Mouse (Mus musculus) left cerebral cortex, postnatal 10 days (tissue): ENCODE measurements around the gene Smim5. TPM values are rescaled to one million over a fixed set of nuclear protein-coding genes. Genes with fewer than 3 reads are reported as not detected.
"Not testable (repeated sequence)": the region's sequence is repeated elsewhere in the genome, so short reads cannot be mapped to it uniquely, and the experiment has no call there.

Source experiments
- DNase-seq, 2 experiments: peaks; one replicate each; pipeline ENCODE4 v3.0.0; 2021 to 2022; ENCODE audit warnings: low spot score in 2 of 2, mixed read lengths in 1 of 2; ENCODE audit errors: extremely low spot score in 1 of 2
- intact Hi-C: fragments of 180-260 bp; cut with DNase I; formaldehyde crosslinking; loops from one replicate; pipeline ENCODE4 v1.15.1; 2025
- total RNA-seq, 2 experiments: library from RNA; stranded (reverse); gene quantifications; 2 replicates each; pipeline ENCODE4 v1.2.3; 2021

Smim5 gene
- total RNA-seq, result under 1 TPM in 1 of 2 experiments, not detected in 1; 0.41 TPM

DNA sequence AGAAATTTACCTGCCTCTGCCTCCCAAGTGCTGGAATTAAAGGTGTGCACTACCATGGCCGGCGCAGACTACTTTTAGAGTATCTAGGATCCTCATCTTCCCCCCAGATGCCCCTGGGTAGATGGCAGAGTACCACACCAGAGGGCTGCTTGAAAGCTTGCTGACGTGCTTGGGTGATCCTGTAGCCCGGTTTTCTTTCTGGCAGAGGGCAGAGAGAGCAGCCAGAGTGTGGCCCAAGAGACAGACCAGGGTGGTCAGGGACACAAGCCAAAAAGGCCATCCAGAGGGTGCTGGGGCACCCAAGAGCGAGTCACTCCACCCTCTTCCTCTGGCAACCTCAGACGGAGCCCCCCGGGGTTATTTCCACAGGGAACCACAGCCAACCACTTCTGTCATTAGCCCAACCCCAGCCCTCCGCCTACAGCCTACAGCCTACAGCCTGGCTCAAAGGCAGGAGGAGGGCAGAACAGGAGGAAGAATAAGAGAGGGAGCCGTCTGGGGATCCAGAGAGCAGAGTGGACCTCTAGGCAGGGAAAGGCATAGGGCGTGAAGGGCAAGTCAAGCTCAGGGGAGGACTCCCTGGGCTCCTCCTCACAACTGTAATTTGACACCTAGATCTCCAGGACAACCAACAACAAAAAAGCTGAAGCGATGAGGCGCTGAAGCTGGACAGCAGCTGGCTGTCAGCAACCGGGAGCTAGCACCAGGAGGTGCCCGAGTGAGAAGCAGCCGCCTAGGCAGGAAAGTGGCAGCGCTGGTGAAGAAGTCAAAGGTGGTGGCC lies at the start of gene Smim5:
TSS of gene Smim5 (plus strand) at position 481 of the 781 bp plus-strand sequence.
- intact Hi-C loops, result no loop called here
- no peak for DNase-seq

DNA sequence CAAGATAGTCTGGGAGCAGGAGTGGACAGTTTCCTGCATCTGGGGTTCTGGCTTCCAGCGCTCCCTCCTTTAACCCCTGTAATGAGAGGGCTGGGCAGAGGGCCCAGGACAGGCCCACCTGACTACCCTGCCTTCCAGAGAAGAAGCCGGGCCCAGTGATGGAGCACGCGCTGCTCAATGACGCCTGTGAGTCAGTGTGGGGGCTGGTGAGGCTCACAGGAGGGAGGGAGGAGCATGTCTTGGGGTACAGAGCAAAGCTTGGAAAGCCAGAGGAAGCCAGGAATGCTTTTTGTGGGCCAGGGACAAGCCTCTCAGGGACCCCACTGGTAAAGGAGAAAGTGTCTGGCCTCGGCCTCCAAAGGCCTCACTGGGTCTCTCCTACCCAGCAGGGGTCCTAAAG lies 45.1 kb upstream of the Smim5 start:
- DNase-seq, result no peak

DNA sequence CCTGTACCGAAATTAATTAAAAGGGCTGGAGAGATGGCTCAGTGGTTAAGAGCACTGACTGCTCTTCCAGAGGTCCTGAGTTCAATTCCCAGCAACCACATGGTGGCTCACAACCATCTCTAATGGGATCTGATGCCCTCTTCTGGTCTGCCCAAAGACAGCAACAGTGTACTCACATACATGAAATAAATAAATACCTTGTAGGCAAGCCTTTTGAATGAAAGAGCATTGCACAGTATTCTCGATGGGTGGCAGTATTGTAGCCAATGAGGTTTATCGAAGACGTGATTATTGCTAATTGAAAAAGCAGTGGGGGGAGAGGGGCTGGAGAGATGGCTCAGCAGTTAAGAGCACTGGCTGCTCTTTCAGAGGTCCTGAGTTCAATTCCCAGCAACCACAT lies 42.6 kb upstream of the Smim5 start:
- intact Hi-C loops, DNase-seq: not testable (repeated sequence)

More for the DNA sequence above, 45.1 kb upstream of the Smim5 start:
- intact Hi-C loops, result no loop called here

DNA sequence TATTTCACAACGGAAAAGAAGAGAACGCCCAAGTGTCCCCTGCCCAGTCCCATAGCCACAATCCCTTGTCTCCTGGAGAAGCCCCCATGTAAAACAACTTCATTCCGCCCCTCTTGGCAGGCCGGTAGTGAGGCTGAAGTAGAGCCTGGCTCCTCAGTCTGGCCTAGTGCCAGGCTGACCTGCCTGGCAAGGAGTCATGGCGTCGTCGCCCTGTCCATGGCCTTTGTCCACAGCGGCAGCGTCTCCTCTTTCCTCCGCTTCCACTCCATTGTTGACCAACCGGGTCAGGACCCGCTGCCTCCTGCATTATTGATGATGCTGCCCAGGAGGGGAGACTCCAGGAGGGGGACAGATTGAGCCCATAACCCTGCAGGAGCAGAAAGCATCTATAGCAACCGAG lies 41.8 kb upstream of the Smim5 start:
- intact Hi-C loops, result no loop called here
- no peak for DNase-seq

DNA sequence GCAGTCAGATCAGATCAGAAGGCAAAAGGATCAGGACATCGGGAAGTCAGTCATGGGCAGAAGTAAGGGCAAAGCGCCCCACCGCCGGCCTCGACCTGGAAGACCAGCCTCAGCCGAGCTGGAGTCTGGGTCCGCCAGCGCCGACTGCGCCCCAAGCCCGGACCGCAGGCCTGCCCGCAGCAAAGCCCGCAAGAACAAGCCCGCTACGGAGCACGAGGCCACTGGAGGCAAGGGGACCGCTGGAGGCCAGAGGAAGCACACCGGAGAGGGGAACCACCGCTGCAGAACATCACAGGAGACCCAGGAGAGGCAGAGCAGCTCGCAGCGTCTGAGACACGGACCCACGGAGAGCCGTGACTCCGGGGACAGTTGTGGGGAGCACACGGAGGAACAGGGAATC lies 41.4 kb upstream of the Smim5 start, which contains the start of gene Myo15b:
TSS of gene Myo15b (plus strand) at position 53 of the 400 bp plus-strand sequence.
- intact Hi-C loops, result no loop called here
- DNase-seq, result no peak

DNA sequence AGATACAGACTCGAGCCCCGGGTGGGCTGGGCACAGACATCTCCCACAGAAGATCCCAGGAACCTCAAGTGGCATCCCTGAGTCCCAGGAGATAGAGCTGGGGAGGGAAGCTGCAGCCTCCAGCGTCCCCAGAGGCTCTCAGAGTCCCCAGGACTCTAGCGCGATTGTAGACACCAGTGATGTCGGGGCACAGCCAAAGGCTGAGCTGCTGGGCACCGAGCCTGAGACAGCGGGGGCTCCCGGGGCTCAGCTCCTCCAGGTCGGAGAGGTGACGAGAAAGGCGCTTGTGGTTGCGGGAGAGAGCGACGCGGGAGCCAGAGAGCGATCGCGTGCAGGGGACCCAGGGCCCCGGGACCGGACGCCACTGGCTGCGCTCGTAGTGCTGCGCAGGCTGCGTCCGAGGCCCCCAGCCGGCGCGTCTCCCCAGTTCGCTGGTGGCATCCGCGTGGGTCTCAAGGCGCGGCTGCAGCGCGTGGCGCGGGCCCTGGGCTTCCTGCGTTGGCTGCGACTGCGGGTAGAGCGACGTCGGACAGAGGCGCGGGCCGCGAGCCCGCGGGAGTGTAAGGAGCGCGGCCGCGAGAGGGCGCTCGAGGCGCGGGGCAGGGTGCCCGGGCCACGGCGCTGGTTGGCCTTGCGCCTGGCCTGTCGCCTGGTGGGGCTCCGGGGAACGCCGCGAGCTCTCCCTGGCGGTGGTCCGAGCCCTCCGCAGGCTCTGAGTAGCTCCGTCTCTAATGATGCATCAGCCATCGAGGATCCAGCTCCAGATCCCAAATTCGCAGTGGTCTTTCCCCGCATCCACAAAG lies 40.4 kb upstream of the Smim5 start:
- peak; percentile 60 to 93 for DNase-seq
- intact Hi-C loops, result no loop called here

DNA sequence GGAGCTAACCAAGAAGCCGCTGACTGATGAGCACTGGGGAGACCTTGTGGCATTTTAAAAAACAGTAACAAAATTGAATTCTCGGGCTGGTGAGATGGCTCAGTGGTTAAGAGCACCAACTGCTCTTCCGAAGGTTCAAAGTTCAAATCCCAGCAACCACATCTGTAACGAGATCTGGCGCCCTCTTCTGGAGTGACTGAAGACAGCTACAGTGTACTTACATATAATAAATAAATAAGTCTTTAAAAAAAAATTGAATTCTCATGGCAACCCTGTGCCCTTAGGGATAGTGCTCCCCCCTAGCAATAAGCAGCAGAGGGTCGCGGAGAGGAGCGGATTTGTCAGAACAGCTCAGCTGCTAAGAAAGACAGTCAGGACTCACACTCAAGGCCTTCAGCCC lies 35.9 kb upstream of the Smim5 start:
- intact Hi-C loops, result no loop called here

DNA sequence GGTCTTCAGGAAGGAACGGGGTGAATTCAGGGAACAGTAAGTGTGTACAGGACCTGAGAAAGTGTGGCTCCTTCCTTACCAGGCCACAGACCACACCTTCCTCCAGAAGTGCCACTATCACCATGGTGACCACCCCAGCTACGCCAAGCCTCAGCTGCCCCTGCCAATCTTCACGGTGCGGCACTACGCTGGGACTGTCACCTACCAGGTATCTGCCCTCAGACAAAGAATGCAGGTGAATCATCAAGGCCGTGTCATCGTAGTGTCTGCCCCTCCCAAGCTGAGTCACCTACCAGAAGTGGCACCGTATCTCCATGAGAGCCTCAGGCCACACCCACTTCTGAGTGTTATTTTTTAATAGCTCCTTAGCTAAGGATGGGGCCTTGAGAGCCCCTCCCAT lies 30.4 kb upstream of the Smim5 start:
- no peak for DNase-seq
- intact Hi-C loops, result no loop called here

More for the DNA sequence above, 35.9 kb upstream of the Smim5 start:
- no peak for DNase-seq

DNA sequence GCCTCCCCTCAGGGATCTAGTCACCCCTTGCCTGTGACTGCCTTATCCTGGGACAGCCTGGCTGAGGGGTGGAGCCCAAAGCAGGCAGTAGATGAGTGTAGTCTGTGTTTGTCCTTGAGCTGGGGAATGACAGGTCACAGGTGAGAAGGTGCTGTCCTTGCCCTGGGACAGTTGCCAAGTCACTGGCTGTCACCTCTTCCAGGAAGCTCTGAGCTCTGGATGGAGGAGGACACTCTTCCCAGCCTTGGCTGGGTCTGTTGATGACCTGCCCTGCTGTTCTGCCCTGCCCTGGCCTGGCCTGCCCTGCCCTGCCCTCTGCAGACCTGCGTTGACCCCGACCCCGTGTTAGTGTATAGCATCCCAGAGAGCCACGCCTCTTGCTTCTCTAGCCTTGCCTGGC lies 27.3 kb upstream of the Smim5 start:
- intact Hi-C loops, result no loop called here
- no peak for DNase-seq

DNA sequence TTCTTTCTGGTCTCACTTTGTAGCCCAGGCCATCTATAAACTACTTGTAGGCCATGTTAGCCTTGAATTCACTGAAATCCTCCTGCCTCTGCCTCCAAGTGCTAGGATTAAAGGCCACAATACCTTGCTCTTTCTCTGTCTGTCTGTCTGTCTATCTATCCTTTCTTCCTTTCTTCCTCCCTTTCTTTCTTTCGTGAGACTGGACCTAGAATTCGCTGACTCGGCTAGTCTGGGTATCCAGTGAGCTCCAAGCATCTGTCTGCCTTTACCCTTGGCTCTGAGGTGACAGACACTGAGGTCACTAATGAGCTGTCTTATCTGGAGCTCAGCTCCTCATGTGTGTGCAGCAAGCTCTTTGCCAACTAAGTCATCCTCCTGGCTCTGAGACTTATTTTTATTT lies 23.8 kb upstream of the Smim5 start:
- no peak for DNase-seq
- intact Hi-C loops, result no loop called here

DNA sequence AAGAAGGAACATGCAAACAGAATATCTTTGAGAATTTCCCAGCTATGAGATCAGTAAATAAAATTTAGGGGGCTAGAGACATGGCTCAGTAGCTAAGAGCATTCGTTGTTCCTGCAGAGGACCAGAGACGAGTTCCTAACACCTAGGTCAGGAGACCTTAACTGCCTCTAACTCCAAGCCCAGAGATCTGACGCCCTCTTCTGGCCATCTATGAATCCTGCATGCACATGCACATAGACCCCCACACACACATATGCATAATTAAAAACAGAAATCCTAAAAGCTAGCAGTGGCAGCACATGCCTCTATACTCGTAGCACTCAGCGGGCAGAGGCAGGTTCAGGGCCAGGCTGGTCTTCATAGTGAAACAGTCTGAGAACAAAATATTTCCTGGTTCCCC lies 23.3 kb upstream of the Smim5 start:
- intact Hi-C loops, result no loop called here
- no peak for DNase-seq

DNA sequence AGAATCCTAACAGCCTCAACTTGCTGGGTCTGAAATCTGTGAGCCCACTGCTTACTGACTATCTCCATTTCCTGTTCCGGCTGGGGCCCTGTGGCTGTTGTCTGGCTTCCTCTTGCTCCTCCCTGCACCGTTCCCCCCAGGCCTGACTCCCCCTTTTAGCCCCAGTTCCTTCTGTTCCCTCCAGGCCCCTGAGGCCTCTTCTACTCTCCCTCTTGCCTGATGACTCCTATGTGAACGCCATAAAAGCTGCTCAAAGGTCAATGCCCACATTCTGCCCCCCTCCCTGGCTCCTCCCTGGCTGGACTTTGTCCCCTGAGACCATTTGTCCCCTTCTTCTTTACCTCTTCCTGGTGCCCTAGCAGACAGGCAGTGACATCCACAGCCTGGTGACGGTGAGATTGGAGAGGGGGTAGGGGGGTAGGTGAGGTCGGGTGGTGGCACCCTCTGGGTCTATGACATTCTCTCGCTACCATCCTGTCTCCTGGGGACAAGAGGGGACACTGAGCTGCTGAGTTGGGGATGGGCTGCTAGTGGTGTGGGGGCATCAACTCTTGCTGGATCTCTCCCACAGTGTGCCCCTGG lies 22.5 kb upstream of the Smim5 start:
- DNase-seq, result no peak
- intact Hi-C loops, result no loop called here

DNA sequence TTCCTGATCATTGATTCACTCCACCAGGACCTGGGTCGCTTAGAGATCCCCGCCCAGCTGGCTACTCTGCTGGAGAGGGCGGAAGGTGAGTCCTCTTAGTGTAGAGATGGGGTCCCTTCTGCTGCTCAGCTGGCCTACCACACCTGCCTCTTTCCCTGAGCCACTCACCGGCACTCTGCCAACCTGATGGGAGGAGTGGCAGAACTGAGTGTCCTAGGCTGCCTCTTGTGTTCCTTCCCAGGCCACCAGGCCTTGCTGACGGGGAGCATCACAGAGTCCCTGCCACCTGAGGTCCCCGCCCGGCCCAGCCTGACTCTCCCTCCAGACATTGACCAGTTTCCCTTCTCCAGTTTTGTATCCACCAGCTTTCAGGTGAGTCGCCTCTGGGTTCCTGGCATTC lies 21.7 kb upstream of the Smim5 start:
- intact Hi-C loops, result no loop called here
- no peak for DNase-seq

DNA sequence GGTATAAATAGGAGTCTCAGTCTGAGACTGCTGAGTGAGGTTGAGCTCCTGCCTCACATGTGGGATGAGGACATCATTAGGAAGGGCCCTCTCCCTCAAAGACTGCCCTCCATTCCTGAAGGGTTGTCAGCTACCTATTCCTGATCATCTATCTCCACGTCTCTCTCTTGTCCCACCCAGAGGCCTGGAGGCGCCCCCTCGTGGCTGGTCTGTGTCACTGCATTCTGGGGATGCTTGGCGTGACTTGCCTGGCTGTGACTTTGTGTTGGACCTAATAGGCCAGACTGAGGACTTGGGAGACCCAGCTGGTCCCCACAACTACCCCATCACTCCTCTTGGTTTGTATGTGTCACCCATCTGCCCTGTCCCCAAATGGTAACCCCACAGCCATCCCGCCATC lies 18.8 kb upstream of the Smim5 start:
- intact Hi-C loops, result no loop called here
- no peak for DNase-seq

DNA sequence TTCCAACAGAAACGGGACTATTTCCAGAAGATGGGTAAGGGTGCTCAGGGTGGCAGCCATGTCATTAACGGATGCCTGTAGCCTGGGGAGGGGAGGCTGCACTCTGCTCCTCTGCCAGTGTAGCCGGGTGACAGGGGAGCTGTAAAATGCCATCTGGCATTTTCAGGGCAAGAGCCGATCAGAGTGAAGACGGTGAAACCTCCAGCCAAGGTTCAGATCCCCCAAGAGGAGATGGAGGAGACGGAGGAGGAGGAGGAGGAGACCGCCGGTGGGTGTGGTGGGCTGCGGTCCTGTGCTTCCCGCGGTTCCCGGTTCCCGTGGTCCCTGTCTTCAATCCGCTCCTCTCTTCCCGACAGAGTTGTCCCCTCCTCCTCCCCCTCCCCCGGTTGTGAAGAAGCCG lies 16.5 kb upstream of the Smim5 start:
- intact Hi-C loops, result no loop called here
- DNase-seq, result no peak

DNA sequence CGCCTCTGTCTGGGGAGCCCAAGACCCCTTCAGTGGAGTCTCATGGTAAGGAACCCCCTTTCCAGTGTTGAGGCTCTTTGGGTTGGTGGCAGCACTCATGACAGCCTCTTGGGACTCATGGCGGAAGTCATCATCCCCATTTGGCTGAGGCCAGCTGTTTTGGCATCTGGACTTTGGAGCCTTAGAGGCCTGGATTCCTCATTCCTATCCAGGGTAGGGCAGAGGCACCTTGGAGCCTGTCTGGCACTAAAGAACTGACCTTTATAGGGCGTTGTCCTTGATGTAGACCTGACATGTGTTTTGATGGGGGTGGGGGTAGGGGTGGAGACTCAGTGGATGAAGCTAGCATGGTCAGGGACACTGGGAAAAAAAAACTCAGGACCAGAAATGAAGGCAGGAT lies 15.4 kb upstream of the Smim5 start:
- no peak for DNase-seq
- intact Hi-C loops, result no loop called here

DNA sequence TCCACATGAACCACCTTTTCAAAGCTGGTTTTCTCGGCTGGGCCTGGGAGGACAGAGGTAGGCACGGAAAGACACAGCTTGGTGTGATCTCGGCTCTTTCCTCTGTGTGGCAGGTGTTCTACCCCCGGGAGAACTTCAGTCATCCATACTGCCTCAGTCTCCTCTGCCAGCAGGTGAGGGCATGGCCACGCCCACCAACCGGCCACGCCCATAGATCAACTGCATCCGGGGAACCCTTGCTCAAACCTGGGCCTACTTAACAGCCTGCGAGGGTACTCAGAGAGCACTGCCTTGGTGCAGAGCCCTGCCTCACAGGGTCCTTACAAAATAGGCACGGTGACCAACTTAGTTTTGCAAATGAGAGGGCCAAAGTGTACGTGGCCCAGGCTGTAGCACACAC lies 14.5 kb upstream of the Smim5 start:
- intact Hi-C loops, result no loop called here
- no peak for DNase-seq

DNA sequence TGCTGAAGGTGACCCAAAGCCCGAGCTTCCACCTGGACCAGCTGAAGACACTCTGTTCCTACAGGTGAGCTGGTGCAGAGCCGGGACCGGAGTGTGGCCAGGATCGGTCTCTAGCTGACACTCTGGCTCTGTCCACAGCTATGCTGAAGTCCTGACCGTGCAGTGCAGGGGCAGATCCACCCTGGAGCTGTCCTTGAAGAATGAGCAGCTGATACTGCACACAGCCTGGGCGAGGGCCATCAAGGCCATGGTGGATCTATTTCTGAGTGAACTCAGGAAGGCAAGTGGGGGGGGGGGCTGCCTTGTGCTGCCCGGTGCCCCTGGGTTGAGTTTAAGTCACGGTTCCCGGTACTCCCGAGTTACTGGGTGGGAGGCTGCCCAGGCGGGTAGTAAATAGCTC lies 13.3 kb upstream of the Smim5 start:
- DNase-seq, result no peak
- intact Hi-C loops, result no loop called here

DNA sequence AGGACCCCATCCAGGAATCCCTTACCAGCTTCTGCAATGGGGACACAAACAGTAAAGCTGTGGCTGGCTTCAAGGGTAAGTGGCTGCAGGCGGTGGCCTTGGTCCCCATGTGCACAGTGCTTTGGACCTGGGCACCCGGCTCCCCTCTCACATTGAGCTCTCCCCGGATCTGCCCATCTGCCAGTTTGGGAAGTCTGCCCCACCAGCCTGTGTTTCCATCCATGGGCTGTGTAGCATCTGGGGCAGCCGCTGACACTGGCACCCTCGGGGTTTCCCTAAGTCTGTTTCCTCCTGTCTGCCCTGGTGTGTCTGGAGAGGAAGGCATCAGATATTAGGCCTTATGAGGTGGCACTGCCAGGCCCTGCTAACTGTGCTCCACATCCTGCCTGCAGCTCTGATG lies 11.7 kb upstream of the Smim5 start:
- intact Hi-C loops, result no loop called here
- DNase-seq, result no peak

DNA sequence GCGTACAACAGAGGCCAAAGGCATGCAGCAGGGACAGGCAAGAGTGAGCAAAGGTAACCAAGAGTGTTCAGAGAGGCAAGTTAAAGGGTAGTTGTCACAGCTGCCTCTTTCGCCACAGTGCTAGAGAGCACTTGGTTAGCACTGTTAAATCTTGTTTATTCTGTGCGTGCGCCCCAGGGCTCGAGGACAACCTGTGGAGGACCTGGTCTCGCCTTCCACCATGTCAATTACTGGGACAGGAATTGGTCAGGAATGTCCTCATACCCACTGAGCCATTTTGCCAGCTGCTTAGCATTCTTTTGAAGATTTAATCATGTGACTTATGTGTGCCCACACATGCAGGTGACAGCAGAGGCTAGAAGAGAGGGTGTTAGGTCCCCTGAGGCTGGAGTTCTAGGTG lies 10.6 kb upstream of the Smim5 start:
- intact Hi-C loops, result no loop called here
- no peak for DNase-seq
